Mouse (Mus musculus): ENCODE measurements around the gene Ctla4. TPM values are rescaled to one million over a fixed set of nuclear protein-coding genes. Genes with fewer than 3 reads are reported as not detected.
A peak's percentile ranks its signal among the peaks of the same experiment; 100 is the strongest.

The Ctla4 gene
- polyA plus RNA-seq, 1 experiment from 2014 or later: not detected

DNA sequence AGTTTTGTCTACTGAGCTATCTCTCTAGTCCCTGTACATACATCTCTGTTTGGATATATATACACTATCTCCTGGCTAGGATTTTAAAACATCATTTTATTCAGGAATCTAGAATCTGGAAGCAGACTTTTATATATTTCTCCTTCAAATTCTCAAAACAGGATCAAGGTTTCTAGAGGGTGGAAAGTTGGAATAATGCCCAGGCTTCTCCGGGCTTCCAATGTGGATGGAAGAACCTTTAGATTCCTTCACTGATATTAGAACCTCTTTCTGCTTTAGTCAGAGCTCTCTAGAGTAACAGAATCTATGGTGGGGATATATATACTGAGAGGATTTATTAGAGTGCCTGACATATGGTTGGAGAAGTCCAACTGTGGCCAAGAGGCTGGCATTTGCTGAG is 2.2 kb upstream of the Ctla4 start:
- no peak for ATAC-seq
- H3K36me3 ChIP-seq (ENCODE audit: control insufficient read depth, insufficient read depth, low read length): no peaks in the 10 kb centered on the region

DNA sequence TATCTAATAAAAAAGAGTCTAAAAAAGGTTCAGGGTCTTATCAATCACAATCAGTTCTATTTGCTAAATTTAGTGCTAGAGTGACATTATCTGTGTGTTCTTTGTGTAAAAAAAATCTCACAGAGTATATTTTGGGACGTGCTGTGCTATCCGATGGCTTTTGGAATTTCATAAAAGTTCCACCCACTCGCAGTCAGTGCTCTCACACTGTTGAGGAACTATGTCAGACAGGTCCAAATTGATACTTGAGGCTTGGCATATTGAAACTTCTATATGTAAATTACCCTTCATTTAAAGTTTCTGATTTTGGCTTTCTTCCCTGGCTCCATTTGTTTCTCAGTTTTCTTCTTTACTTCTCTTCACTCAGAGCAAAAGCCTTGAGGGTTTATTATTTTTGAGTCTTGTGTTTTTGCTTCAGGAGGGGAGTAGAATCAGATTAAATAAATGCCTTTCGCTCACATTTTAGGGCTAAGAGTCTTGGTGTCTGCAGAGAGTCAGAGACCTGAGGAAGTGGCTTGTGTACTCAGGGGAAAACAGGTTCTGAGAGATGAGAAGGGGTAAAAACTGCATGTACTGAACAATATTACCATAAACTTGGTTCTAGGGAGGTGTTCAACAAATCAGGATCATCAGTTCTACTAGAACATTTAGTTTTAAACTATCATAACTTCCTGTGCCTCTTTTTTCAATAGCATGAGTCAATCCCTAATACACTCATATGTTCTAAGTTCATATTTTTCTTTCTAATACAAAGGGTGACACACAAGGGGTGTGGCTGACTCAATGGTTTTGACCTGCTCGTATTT is 11.5 kb downstream of the Ctla4 start:
- ATAC-seq: no peak
- no peaks in the 10 kb centered on the region for H3K36me3 ChIP-seq (ENCODE audit: control insufficient read depth, insufficient read depth, low read length)
- H3K9ac ChIP-seq (ENCODE audit: low read depth, low read length): no peak overlapping the region
- no peak overlapping the region for H3K4me3 ChIP-seq (ENCODE audit: low read length)
- H3K4me1 ChIP-seq (ENCODE audit: control insufficient read depth, insufficient read depth, low read depth, low read length): no peaks in the 10 kb centered on the region
- H3K27me3 ChIP-seq (replicated peaks; ENCODE audit: control insufficient read depth, insufficient read depth, low read length): no peaks in the 10 kb centered on the region
- 87% methylated on average over 5 of the region's 5 CpGs for WGBS
- H3K27ac ChIP-seq (ENCODE audit: low read depth, low read length): no peak overlapping the region
- no peaks in the 10 kb centered on the region for H3K9me3 ChIP-seq (ENCODE audit: control insufficient read depth, low read length)
- H3K4me2 ChIP-seq (ENCODE audit: low read length): no peak overlapping the region

More for the DNA sequence above, 2.2 kb upstream of the Ctla4 start:
- Histone ChIP-seq H3K4me3 (ENCODE audit: low read length) (no peak overlapping the region), H3K9ac (ENCODE audit: low read depth, low read length) (no peak overlapping the region), H3K4me1 (ENCODE audit: control insufficient read depth, insufficient read depth, low read depth, low read length) (no peaks in the 10 kb centered on the region), H3K27ac (ENCODE audit: low read depth, low read length) (no peak overlapping the region), H3K9me3 (ENCODE audit: control insufficient read depth, low read length) (no peaks in the 10 kb centered on the region), H3K4me2 (ENCODE audit: low read length) (no peak overlapping the region), H3K27me3 (replicated peaks; ENCODE audit: control insufficient read depth, insufficient read depth, low read length) (no peaks in the 10 kb centered on the region)
- WGBS: 88% methylated on average over 1 of the region's 1 CpGs

DNA sequence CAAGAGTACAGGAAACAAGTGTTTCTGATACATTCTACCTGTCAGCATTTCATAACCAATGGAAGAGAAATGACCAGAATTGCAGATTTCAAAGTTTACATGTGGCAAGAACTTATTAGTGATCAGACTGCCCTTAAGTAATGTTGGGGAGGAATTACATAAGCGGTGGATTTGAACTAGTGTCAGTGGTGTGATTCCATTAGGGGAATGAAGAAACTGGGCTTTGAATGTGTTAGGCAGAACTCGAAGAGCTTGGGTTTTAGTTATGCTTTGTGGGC is 12.1 kb downstream of the Ctla4 start:
- no peak overlapping the region for H3K9ac ChIP-seq (ENCODE audit: low read depth, low read length)
- ATAC-seq: no peak
- no peaks in the 10 kb centered on the region for H3K27me3 ChIP-seq (replicated peaks; ENCODE audit: control insufficient read depth, insufficient read depth, low read length)
- H3K4me3 ChIP-seq (ENCODE audit: low read length): no peak overlapping the region
- no peaks in the 10 kb centered on the region for H3K36me3 ChIP-seq (ENCODE audit: control insufficient read depth, insufficient read depth, low read length)
- 84% methylated on average over 2 of the region's 2 CpGs for WGBS
- H3K4me2 ChIP-seq (ENCODE audit: low read length): no peak overlapping the region
- no peaks in the 10 kb centered on the region for H3K9me3 ChIP-seq (ENCODE audit: control insufficient read depth, low read length)
- no peak overlapping the region for H3K27ac ChIP-seq (ENCODE audit: low read depth, low read length)
- no peaks in the 10 kb centered on the region for H3K4me1 ChIP-seq (ENCODE audit: control insufficient read depth, insufficient read depth, low read depth, low read length)

DNA sequence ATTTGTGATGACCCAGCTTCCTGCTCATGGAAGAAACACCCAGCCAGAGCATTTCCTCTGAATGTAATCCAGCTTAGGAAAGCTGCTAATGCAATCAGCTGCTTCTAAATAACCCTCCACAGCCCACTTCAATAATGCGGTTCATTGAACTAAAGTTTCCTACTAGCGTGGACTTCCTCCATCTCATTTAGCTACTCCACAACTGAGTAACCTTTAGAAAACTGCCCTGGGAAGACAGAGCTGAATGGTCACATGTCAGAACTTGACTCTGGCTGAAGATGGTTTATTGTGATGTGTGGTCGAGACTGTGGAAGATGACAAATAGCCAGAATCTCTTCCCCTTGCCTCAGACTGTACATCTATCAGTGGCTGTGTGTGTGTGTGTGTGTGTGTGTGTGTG is 12.4 kb downstream of the Ctla4 start:
- Histone ChIP-seq H3K4me3 (ENCODE audit: low read length) (no peak overlapping the region), H3K27me3 (replicated peaks; ENCODE audit: control insufficient read depth, insufficient read depth, low read length) (no peaks in the 10 kb centered on the region), H3K9me3 (ENCODE audit: control insufficient read depth, low read length) (no peaks in the 10 kb centered on the region), H3K9ac (ENCODE audit: low read depth, low read length) (no peak overlapping the region), H3K4me2 (ENCODE audit: low read length) (no peak overlapping the region), H3K4me1 (ENCODE audit: control insufficient read depth, insufficient read depth, low read depth, low read length) (no peaks in the 10 kb centered on the region), H3K27ac (ENCODE audit: low read depth, low read length) (no peak overlapping the region), H3K36me3 (ENCODE audit: control insufficient read depth, insufficient read depth, low read length) (no peaks in the 10 kb centered on the region)
- WGBS: 77% methylated on average over 3 of the region's 3 CpGs
- no peak for ATAC-seq

DNA sequence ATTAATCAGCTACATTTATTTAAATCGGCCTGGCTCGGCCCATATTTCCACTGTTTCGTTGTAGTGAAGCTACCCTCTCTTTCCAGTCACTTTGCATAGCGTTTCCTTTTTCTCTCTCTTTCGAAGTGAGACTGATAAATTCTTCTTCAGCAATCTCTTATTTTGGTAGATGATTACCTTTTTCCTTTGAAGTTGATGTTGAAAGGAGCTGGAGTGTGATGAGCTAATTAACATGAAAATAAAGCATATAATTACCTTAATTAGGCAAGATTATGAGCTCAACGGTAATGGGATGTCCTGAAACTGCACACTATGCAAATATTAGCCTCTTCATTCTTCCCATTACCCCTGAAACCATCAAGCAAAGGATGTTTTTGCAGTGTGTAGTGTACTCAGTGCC is 15.7 kb downstream of the Ctla4 start:
- Histone ChIP-seq H3K4me3 (ENCODE audit: low read length) (no peak overlapping the region), H3K36me3 (ENCODE audit: control insufficient read depth, insufficient read depth, low read length) (no peaks in the 10 kb centered on the region), H3K9ac (ENCODE audit: low read depth, low read length) (no peak overlapping the region), H3K4me1 (ENCODE audit: control insufficient read depth, insufficient read depth, low read depth, low read length) (no peaks in the 10 kb centered on the region), H3K27ac (ENCODE audit: low read depth, low read length) (no peak overlapping the region), H3K4me2 (ENCODE audit: low read length) (no peak overlapping the region), H3K9me3 (ENCODE audit: control insufficient read depth, low read length) (no peaks in the 10 kb centered on the region), H3K27me3 (replicated peaks; ENCODE audit: control insufficient read depth, insufficient read depth, low read length) (no peaks in the 10 kb centered on the region)
- 45% methylated on average over 6 of the region's 6 CpGs for WGBS
- peak; percentile 70; the same call in 1 of the 2 replicates for ATAC-seq

DNA sequence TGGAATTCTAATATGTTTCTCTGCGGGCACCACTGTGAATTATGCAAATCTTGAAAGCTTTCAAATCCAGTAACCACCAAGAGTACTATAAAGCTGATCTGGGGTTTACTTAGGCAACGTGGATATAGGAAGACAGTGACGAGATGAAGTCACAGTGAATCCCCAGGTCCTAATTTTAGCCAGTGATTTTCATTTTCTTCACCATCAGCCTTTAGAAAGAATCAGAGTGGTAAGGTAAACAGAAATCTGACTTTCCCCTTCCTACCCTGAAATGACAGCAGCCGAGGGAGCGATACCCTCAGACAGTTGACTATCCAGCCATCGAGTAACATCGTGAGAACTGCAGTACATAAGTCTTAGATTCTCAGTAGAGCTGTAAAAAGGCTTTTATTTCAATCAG is 16.3 kb downstream of the Ctla4 start:
- Histone ChIP-seq H3K27me3 (replicated peaks; ENCODE audit: control insufficient read depth, insufficient read depth, low read length) (no peaks in the 10 kb centered on the region), H3K4me1 (ENCODE audit: control insufficient read depth, insufficient read depth, low read depth, low read length) (no peaks in the 10 kb centered on the region), H3K36me3 (ENCODE audit: control insufficient read depth, insufficient read depth, low read length) (no peaks in the 10 kb centered on the region), H3K9ac (ENCODE audit: low read depth, low read length) (no peak overlapping the region), H3K4me2 (ENCODE audit: low read length) (no peak overlapping the region), H3K4me3 (ENCODE audit: low read length) (no peak overlapping the region), H3K9me3 (ENCODE audit: control insufficient read depth, low read length) (no peaks in the 10 kb centered on the region), H3K27ac (ENCODE audit: low read depth, low read length) (no peak overlapping the region)
- WGBS: 77% methylated on average over 7 of the region's 7 CpGs
- ATAC-seq: no peak

DNA sequence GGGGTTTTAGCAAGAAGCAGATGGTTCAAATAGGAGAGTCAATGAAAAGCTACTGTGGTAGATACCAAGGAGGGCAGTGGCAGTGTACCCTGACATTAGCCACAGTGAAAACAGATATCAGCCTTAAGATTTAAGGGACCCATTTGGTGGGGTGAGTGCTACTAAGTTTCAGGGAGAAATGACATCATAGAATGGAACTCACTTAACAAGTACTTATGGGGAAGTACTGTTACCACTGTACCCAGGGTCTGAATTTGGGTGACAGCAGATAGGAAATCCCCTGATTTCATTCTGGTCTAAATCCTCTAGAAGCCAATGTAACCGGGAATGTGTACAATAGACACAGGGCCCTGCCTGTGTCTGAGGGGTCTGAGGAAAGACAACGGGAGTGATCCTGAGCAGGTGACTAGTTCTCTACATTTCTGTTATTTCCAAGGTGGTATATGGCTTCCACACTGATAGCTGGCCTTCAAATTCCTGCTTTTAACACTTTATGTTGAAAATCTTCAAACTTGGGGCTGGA is 17.7 kb downstream of the Ctla4 start:
- 84% methylated on average over 2 of the region's 2 CpGs for WGBS
- H3K36me3 ChIP-seq (ENCODE audit: control insufficient read depth, insufficient read depth, low read length): no peaks in the 10 kb centered on the region
- no peak for ATAC-seq
- H3K27me3 ChIP-seq (replicated peaks; ENCODE audit: control insufficient read depth, insufficient read depth, low read length): no peaks in the 10 kb centered on the region
- no peak overlapping the region for H3K4me2 ChIP-seq (ENCODE audit: low read length)
- H3K4me3 ChIP-seq (ENCODE audit: low read length): no peak overlapping the region
- no peaks in the 10 kb centered on the region for H3K4me1 ChIP-seq (ENCODE audit: control insufficient read depth, insufficient read depth, low read depth, low read length)
- H3K9me3 ChIP-seq (ENCODE audit: control insufficient read depth, low read length): no peaks in the 10 kb centered on the region
- H3K9ac ChIP-seq (ENCODE audit: low read depth, low read length): no peak overlapping the region
- no peak overlapping the region for H3K27ac ChIP-seq (ENCODE audit: low read depth, low read length)

DNA sequence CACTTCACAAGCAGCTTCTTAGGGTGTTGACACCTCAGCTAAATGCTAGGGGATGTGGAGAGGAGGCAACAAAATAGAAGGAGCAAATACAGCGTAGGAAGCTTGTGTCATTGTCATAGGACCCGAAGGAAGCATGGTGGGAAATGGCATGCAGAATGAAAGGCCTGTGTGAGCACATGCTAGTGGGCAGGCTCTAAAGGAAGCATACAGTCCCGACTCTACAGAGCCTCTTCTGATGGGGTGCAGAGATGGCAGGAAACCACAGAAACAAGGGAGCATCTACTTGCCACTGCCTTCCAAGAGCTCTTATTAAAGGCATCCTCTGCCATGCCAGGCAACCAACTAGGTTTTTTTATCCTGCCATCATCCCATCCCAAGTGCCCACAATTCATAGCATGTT is 20.7 kb downstream of the Ctla4 start:
- H3K27me3 ChIP-seq (replicated peaks; ENCODE audit: control insufficient read depth, insufficient read depth, low read length): no peaks in the 10 kb centered on the region
- no peaks in the 10 kb centered on the region for H3K9me3 ChIP-seq (ENCODE audit: control insufficient read depth, low read length)
- no peak overlapping the region for H3K4me2 ChIP-seq (ENCODE audit: low read length)
- H3K36me3 ChIP-seq (ENCODE audit: control insufficient read depth, insufficient read depth, low read length): no peaks in the 10 kb centered on the region
- 92% methylated on average over 3 of the region's 3 CpGs for WGBS
- H3K27ac ChIP-seq (ENCODE audit: low read depth, low read length): no peak overlapping the region
- no peaks in the 10 kb centered on the region for H3K4me1 ChIP-seq (ENCODE audit: control insufficient read depth, insufficient read depth, low read depth, low read length)
- no peak overlapping the region for H3K4me3 ChIP-seq (ENCODE audit: low read length)
- no peak overlapping the region for H3K9ac ChIP-seq (ENCODE audit: low read depth, low read length)
- ATAC-seq: no peak

DNA sequence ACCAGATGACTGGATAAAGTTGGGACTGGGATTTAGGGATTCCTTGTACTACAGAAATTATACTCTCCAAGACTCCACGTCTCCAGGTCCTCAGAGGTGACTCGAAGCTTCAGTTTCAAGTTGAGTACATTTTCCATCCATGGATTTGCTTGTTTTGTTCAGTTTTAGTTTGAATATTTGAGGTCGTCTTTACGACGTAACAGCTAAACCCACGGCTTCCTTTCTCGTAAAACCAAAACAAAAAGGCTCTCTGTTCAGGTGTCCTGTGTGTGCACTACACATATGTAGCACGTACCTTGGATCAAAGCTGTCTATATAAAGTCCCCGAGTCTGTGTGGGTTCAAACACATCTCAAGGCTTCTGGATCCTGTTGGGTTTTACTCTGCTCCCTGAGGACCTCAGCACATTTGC is 22.0 kb downstream of the Ctla4 start:
- Histone ChIP-seq H3K4me3 (ENCODE audit: low read length) (no peak overlapping the region), H3K9ac (ENCODE audit: low read depth, low read length) (no peak overlapping the region), H3K4me1 (ENCODE audit: control insufficient read depth, insufficient read depth, low read depth, low read length) (no peaks in the 10 kb centered on the region), H3K4me2 (ENCODE audit: low read length) (no peak overlapping the region), H3K27me3 (replicated peaks; ENCODE audit: control insufficient read depth, insufficient read depth, low read length) (no peaks in the 10 kb centered on the region), H3K9me3 (ENCODE audit: control insufficient read depth, low read length) (no peaks in the 10 kb centered on the region), H3K36me3 (ENCODE audit: control insufficient read depth, insufficient read depth, low read length) (no peaks in the 10 kb centered on the region), H3K27ac (ENCODE audit: low read depth, low read length) (no peak overlapping the region)
- WGBS: 92% methylated on average over 9 of the region's 9 CpGs
- ATAC-seq: no peak

Measured in hindbrain, embryonic 16.5 days (tissue).